Mouse (Mus musculus): Measurements from ENCODE around the gene Ccdc173. TPM values are rescaled to one million over a fixed set of nuclear protein-coding genes. Genes with fewer than 3 reads are reported as not detected.
A peak's percentile ranks its signal among the peaks of the same experiment; 100 is the strongest.

Gene Ccdc173
- polyA plus RNA-seq, 1 experiment from 2014 or later: 1.6 TPM

- H3K4me1 ChIP-seq (ENCODE audit: control insufficient read depth, insufficient read depth, low read length): no peaks in the 10 kb centered on the region
- H3K27me3 ChIP-seq (ENCODE audit: control insufficient read depth, insufficient read depth, low read length): no peaks in the 10 kb centered on the region
- peak overlapping the region; percentile 83 for H3K4me3 ChIP-seq (replicated peaks; ENCODE audit: low read length)
- H3K27ac ChIP-seq (ENCODE audit: low read length): no peak overlapping the region
- H3K9ac ChIP-seq (ENCODE audit: low read length): no peak overlapping the region
- peak overlapping the region; percentile 49; the same call in 1 of the 2 replicates for H3K4me2 ChIP-seq (ENCODE audit: low read depth, low read length)
- H3K36me3 ChIP-seq (ENCODE audit: control insufficient read depth, insufficient read depth, low read length): no peaks in the 10 kb centered on the region
- no peak for ATAC-seq (ENCODE audit: insufficient read depth, low FRiP score)
- H3K9me3 ChIP-seq (replicated peaks; ENCODE audit: control insufficient read depth, low read length): no peaks in the 10 kb centered on the region
- 26% methylated on average over 4 of the region's 4 CpGs for WGBS
These were observed 75.8 kb downstream of the Ccdc173 start for GRCm38 (mm10) chr2:69713626-69714014.

GRCm38 (mm10) chr2:69712981-69713625, 76.3 kb downstream of the Ccdc173 start, which contains the start of gene Fastkd1:
Gene Fastkd1 (minus strand): TSS chr2:69713516.
- H3K36me3 ChIP-seq (ENCODE audit: control insufficient read depth, insufficient read depth, low read length): no peaks in the 10 kb centered on the region
- ATAC-seq (ENCODE audit: insufficient read depth, low FRiP score): peak; percentile 98
- under 1% methylated on average over 39 of the region's 39 CpGs for WGBS

DNA sequence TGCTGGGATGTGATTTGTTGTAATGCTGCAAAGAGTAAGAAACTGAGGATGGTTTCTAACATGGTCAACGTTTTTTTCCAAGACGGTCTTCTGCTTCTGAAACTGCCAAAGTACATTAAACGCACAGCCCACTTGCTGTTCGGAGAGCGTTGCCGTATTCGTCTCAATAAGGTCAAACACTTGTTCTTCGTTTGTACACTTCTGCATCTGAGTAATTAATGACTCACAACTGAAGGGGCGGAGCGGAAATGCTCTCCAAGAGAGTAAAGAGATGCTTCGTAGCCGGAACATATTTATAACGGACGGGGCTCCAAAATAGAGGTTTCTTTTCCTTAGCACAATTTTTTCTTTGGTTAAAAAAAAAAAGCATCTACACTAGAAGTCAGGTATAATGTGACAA, 77.2 kb downstream of the Ccdc173 start:
- H3K36me3 ChIP-seq (ENCODE audit: control insufficient read depth, insufficient read depth, low read length): no peaks in the 10 kb centered on the region
- no peak overlapping the region for H3K4me3 ChIP-seq (replicated peaks; ENCODE audit: low read length)
- no peak for ATAC-seq (ENCODE audit: insufficient read depth, low FRiP score)
- no peaks in the 10 kb centered on the region for H3K9me3 ChIP-seq (replicated peaks; ENCODE audit: control insufficient read depth, low read length)
- 76% methylated on average over 14 of the region's 14 CpGs for WGBS
- H3K27ac ChIP-seq (ENCODE audit: low read length): no peak overlapping the region
- H3K27me3 ChIP-seq (ENCODE audit: control insufficient read depth, insufficient read depth, low read length): no peaks in the 10 kb centered on the region
- no peaks in the 10 kb centered on the region for H3K4me1 ChIP-seq (ENCODE audit: control insufficient read depth, insufficient read depth, low read length)
- no peak overlapping the region for H3K4me2 ChIP-seq (ENCODE audit: low read depth, low read length)
- no peak overlapping the region for H3K9ac ChIP-seq (ENCODE audit: low read length)

More at GRCm38 (mm10) chr2:69712981-69713625, 76.3 kb downstream of the Ccdc173 start, which contains the start of gene Fastkd1:
- peak within 1 kb of the TSS; percentile 83 for H3K4me3 ChIP-seq (replicated peaks; ENCODE audit: low read length)
- H3K4me1 ChIP-seq (ENCODE audit: control insufficient read depth, insufficient read depth, low read length): no peaks in the 10 kb centered on the region
- H3K27ac ChIP-seq (ENCODE audit: low read length): peak within 1 kb of the TSS; percentile 80
- H3K9ac ChIP-seq (ENCODE audit: low read length): peak within 1 kb of the TSS; percentile 86
- no peaks in the 10 kb centered on the region for H3K9me3 ChIP-seq (replicated peaks; ENCODE audit: control insufficient read depth, low read length)
- peak within 1 kb of the TSS; percentile 68 for H3K4me2 ChIP-seq (ENCODE audit: low read depth, low read length)
- H3K27me3 ChIP-seq (ENCODE audit: control insufficient read depth, insufficient read depth, low read length): no peaks in the 10 kb centered on the region

Other genes with a start within 250 kb of the Ccdc173 start
- 0.61 and 0.63 TPM in 2 replicates for gene Lrp2, start 203.5 kb downstream of the Ccdc173 start, polyA plus RNA-seq (2015; fragmentation: Nextera tagmentation; extraction: Ambion mirVana)
- gene Bbs5, start 142.4 kb downstream of the Ccdc173 start, polyA plus RNA-seq (2015; fragmentation: Nextera tagmentation; extraction: Ambion mirVana): 12.2 and 14.9 TPM in 2 replicates
- 0.40 and 7.0 TPM in 2 replicates for gene Klhl41, start 119.5 kb downstream of the Ccdc173 start, polyA plus RNA-seq (2015; fragmentation: Nextera tagmentation; extraction: Ambion mirVana)
- 11.0 and 11.1 TPM in 2 replicates for gene Fastkd1, start 76.1 kb downstream of the Ccdc173 start, polyA plus RNA-seq (2015; fragmentation: Nextera tagmentation; extraction: Ambion mirVana)
- gene Ppig, start 67.0 kb downstream of the Ccdc173 start, polyA plus RNA-seq (2015; fragmentation: Nextera tagmentation; extraction: Ambion mirVana): 117 and 133 TPM in 2 replicates
- 21.8 and 24.1 TPM in 2 replicates for gene Phospho2, start within 50 bp of the Ccdc173 start, polyA plus RNA-seq (2015; fragmentation: Nextera tagmentation; extraction: Ambion mirVana)
- gene Klhl23, start 32.4 kb upstream of the Ccdc173 start, polyA plus RNA-seq (2015; fragmentation: Nextera tagmentation; extraction: Ambion mirVana): 43.9 and 47.3 TPM in 2 replicates
- 244 and 263 TPM in 2 replicates for gene Ssb, start 72.0 kb upstream of the Ccdc173 start, polyA plus RNA-seq (2015; fragmentation: Nextera tagmentation; extraction: Ambion mirVana)
- 36.8 and 36.9 TPM in 2 replicates for gene Mettl5, start 96.0 kb upstream of the Ccdc173 start, polyA plus RNA-seq (2015; fragmentation: Nextera tagmentation; extraction: Ambion mirVana)
- 11.8 and 12.7 TPM in 2 replicates for gene Ubr3, start 107.7 kb upstream of the Ccdc173 start, polyA plus RNA-seq (2015; fragmentation: Nextera tagmentation; extraction: Ambion mirVana)
- gene Myo3b, start 249.6 kb upstream of the Ccdc173 start, polyA plus RNA-seq (2015; fragmentation: Nextera tagmentation; extraction: Ambion mirVana): 0.36 and 0.54 TPM in 2 replicates

Measured in stomach, embryonic 16.5 days (tissue).